In genomic region chr4:7237848-7238247, GRCm38 (mm10) we compare ENCODE assay signal across 18 mouse cellular contexts.
"Had no signal": no experiment of that assay in that cellular context is flagged by ENCODE, and none has a peak within 500 bp of the region (broad histone marks: within the 10 kb centered on the region; RNA-seq: fewer than 3 reads in every experiment).

No protein-coding gene starts in this region.

- ATAC-seq: hindbrain, embryonic 16.5 days; inflammation-experienced regulatory T-cells, adult 6 months; intestine, embryonic 15.5 days; intestine, postnatal 0 days had no signal

- DNase-seq: gastrocnemius, adult 2 months; gastrocnemius, postnatal 10 days; gastrocnemius, postnatal 25 days; heart, adult 11 months; heart, adult 2 months; heart, postnatal 14 days; heart, postnatal 36 days; kidney, adult 18-20 months; kidney, adult 8-10 months; kidney, postnatal 10 days; kidney, postnatal 25 days; kidney, postnatal 4 days; liver; liver, embryonic 13.5 days had no signal
